Mouse (Mus musculus) myocyte (in vitro differentiated cells): ENCODE measurements around the gene Chmp5.

Experiments
- CEBPB ChIP-seq: IDR thresholded peaks from 2 replicates; pipeline ENCODE4 v1.6.1; 2011; ENCODE audit warnings: mild to moderate bottlenecking, moderate library complexity; ENCODE audit not compliant: poor library complexity, insufficient read depth, severe bottlenecking
- MAX ChIP-seq: IDR thresholded peaks from one replicate; pipeline ENCODE4 v1.6.1; 2011; ENCODE audit warnings: low read depth, mild to moderate bottlenecking, control low read depth
- MYOD1 ChIP-seq, 3 experiments: IDR thresholded peaks; one replicate each; pipeline ENCODE4 v1.6.1; 2011; ENCODE audit warnings: control low read depth in 2 of 3, low read depth in 2 of 3, mild to moderate bottlenecking in 2 of 3, moderate library complexity in 1 of 3; ENCODE audit not compliant: insufficient read length in 2 of 3, control insufficient read depth in 1 of 3
- MYOG ChIP-seq, 3 experiments: IDR thresholded peaks; one replicate each; pipeline ENCODE4 v1.6.1; 2011; ENCODE audit warnings: control low read depth in 2 of 3, low read depth in 2 of 3, mild to moderate bottlenecking in 2 of 3; ENCODE audit not compliant: insufficient read length in 2 of 3, control insufficient read depth in 1 of 3, insufficient read depth in 1 of 3
- POLR2A ChIP-seq: IDR thresholded peaks from one replicate; pipeline ENCODE4 v1.6.1; 2011; ENCODE audit warnings: low read depth, mild to moderate bottlenecking, control low read depth, moderate library complexity; ENCODE audit not compliant: insufficient read length
- USF1 ChIP-seq: IDR thresholded peaks from one replicate; pipeline ENCODE4 v1.6.1; 2011; ENCODE audit warnings: low read depth, mild to moderate bottlenecking, control low read depth, moderate library complexity

DNA sequence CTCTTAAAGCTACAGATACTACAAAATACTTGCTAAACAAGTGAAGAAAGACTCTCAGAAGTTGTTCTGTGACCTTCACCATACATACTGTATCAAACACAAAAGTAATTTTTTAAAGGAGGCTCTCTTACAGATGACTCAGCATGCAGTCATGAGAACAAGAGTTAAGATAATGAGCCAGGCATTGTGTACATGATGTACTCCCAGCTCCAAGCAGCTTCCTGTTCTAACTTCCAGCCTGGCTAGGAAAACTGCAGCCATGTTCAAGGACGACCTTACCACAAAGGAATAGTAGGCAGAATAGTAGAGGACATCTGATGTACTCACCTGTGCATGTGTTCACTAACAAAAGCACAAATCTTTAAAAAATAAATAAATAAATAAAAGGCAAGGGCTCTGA is 52.1 kb downstream of the Chmp5 start:
- no peak for TF ChIP-seq POLR2A
- TF ChIP-seq MYOD1 (IDR thresholded peaks at IDR 0.05; ENCODE audit: control insufficient read depth in 1 of 3, insufficient read length in 2 of 3, low read depth in 2 of 3) = no peak
- TF ChIP-seq CEBPB = no peak
- no peak for TF ChIP-seq MAX
- no peak for TF ChIP-seq USF1
- no peak for TF ChIP-seq MYOG (IDR thresholded peaks at IDR 0.05; ENCODE audit: control insufficient read depth in 1 of 3, insufficient read depth in 1 of 3, insufficient read length in 2 of 3, low read depth in 2 of 3)
